Mouse (Mus musculus) CD4-positive, CD25-positive, alpha-beta regulatory T cell, adult 2 months (primary cell): ENCODE results near the gene Gjb2.

Experiments
- DNase-seq: peaks from one replicate; pipeline ENCODE4 v3.0.0-alpha.2; 2012; ENCODE audit warnings: low read depth, low spot score

The Gjb2 gene

DNA sequence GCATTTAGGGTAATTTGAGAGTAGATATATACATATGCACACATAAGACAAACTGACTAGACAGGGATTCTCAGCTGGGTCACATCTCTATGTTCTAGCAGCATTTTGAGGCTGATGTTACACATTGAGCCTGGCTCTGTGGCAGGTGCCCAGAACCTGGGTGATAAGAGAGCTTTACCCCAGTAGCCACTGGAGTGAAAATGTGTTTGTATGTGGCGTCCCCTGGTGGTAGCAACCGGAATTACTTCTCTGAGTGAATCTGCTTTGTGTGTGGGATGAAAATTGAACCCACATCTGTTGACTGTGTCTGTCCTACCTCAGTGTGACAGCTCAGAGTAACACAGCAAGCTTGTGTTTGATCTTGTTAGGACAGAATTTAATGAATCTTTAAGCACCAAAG, 34.6 kb downstream of the Gjb2 start:
- peak; percentile 57 for DNase-seq

DNA sequence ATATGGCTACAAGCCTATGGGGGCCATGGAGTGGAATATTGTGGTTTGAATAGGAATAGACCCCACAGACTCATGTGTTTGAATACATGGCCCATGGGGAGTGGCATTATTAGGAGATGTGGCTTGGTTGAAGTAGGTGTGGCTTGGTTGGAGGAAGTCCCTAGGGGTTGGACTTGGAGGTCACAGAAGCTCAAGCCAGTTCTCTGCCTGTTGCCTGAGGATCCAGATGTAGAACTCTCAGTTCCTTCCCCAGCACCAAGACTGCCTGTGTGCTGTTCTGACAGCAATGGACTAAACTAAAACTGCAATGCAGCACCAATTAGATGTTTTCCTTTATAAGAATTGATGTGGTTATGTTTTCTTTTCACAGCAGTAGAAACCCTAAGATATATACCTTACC, 38.4 kb downstream of the Gjb2 start:
- DNase-seq = no peak

DNA sequence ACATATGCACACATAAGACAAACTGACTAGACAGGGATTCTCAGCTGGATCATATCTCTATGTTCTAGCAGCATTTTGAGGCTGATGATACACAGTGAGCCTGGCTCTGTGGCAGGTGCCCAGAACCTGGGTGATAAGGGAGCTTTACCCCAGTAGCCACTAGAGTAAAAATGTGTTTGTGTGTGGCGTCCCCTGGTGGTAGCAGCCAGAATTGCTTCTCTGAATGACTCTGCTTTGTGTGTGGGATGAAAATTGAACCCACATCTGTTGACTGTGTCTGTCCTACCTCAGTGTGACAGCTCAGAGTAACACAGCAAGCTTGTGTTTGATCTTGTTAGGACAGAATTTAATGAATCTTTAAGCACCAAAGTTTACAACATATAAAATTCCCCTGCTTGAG, 44.5 kb downstream of the Gjb2 start:
- peak; percentile 60 for DNase-seq

DNA sequence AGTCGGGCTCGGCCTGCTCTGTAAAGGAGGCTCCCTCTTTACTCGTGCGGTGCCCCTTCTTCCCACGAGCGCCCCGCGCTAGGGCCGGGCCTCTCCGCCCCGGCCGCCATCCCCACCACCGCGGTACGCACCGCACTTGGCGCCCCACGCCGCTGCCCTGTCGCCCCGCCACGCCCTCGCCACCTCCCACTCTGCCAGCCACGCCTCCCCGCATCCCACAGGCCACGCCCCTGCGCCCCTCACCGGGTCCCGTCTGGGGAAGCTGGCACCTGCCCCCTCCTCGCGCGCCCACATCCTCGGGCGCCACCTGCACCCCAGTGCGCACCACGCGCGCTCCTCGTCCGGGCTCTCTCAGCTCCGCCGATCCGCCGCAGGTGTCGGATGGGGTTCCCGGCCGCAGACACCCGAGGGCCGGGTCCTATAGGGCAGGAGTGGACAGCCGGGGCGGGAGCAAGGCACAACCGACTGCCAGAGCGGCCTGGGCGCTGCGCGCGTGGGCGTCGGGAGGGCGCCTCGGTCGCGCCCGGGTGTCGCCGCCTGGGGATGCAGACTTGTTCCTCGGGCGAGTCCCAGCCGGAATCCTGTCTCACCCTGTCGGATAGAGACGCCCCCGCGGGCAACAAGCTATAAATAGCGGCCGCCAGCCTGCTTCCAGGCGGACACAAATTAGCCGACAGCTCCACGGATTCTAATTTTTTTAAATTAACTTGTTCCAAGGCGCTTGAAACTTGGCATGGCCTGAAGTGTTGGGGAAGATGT, 46.8 kb downstream of the Gjb2 start, which contains the start of gene Gja3:
TSS of gene Gja3 (minus strand) at position 538 of the 759 bp plus-strand sequence.
- peak; percentile 3 for DNase-seq

- no peak for DNase-seq
Measured at GRCm38 (mm10) chr14:57057204-57057562, 47.3 kb downstream of the Gjb2 start.

- no peak for DNase-seq
Measured at GRCm38 (mm10) chr14:57052713-57053112, 51.8 kb downstream of the Gjb2 start.
